Mouse (Mus musculus) kidney, adult 9 months (tissue): ENCODE results near the gene Zic4.

Experiments used
- DNase-seq: peaks from one replicate; pipeline ENCODE4 v3.0.0; 2022

Gene Zic4

GRCm38 (mm10) chr9:91364127-91364970, 2.1 kb downstream of the Zic4 start:
- no peak for DNase-seq

DNA sequence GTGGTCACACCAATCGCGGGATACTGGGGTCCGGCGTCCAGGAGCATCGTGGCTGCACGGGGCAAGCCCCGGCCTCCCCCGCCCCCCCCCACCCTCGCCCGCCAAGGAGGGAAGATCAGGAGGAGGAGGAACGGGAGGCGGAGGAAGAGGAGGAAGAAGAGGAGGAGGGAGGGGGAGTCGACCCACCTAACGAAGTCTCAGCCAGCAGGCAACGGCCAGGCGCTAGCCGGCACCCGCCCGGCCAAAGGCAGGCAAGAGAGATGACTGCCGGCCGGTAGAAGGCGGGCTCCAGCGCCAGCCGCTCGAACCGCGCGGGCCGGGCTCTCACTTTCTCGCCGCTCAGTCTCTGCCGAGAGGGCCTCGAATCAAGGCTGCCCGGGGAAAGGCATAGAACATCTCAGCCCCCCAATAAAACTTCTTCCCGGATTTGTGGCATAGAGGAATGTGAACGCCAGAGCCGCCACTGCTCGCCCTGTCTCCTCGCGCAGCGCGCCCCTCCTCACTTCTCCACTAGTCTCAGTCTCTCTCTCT, 2.8 kb downstream of the Zic4 start:
- DNase-seq, result no peak

- no peak for DNase-seq
Measured at GRCm38 (mm10) chr9:91365664-91366063, 3.5 kb downstream of the Zic4 start, which contains the start of gene Zic1. Gene Zic1 (minus strand): TSS chr9:91365810.

GRCm38 (mm10) chr9:91366226-91366998, 4.2 kb downstream of the Zic4 start:
- no peak for DNase-seq

- DNase-seq, result no peak
Measured at GRCm38 (mm10) chr9:91366999-91367811, 5.0 kb downstream of the Zic4 start.

GRCm38 (mm10) chr9:91368150-91368549, 5.9 kb downstream of the Zic4 start:
- no peak for DNase-seq

GRCm38 (mm10) chr9:91368946-91369292, 6.7 kb downstream of the Zic4 start:
- DNase-seq, result no peak

GRCm38 (mm10) chr9:91369293-91369991, 7.2 kb downstream of the Zic4 start:
- no peak for DNase-seq

DNA sequence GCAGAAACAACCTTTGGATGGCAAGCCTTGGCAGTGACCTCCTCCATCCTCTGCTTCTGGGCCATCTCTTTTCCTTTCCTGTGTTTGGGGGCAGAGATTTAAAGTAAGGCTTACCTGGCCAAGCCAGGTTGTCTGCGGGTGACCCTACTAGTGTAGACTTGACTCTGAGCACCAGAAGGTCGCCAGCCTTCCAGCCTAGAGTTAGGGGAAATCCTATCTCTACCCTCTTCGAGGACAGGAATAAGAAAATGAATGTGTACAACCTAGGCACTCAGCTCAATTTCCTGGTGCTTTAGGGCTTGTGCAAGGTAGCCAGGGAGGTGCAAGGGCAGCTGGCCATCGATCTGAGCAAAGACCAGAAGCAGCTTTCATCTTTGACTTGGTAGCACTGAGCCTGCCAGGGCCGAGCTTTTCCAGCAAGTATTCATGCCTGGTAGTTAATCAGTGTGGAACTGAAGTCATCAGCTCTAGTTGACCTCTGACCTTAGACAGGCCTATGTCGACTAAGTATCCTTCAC, 8.0 kb downstream of the Zic4 start:
- no peak for DNase-seq

GRCm38 (mm10) chr9:91371011-91371410, 8.8 kb downstream of the Zic4 start:
- no peak for DNase-seq

DNA sequence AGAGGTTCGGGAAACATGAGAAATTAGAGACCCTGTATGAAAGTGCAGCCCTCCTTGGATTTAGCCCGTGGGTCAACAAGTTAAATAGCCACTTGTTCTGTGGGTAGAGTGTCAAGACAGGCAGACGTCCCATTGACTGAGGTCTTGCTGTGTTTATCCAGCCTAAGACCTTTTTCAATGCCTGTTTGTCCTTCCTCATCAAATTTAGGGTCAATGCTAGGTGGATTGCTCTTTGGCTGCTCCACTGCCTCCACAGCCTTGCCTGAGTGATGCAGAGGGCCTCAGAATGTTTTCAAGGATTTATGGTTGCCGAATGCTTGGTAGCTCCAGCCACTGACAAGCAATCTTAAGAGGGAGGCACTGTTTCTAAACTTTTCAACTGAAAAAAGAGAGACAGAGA, 9.4 kb downstream of the Zic4 start:
- DNase-seq, result no peak

DNA sequence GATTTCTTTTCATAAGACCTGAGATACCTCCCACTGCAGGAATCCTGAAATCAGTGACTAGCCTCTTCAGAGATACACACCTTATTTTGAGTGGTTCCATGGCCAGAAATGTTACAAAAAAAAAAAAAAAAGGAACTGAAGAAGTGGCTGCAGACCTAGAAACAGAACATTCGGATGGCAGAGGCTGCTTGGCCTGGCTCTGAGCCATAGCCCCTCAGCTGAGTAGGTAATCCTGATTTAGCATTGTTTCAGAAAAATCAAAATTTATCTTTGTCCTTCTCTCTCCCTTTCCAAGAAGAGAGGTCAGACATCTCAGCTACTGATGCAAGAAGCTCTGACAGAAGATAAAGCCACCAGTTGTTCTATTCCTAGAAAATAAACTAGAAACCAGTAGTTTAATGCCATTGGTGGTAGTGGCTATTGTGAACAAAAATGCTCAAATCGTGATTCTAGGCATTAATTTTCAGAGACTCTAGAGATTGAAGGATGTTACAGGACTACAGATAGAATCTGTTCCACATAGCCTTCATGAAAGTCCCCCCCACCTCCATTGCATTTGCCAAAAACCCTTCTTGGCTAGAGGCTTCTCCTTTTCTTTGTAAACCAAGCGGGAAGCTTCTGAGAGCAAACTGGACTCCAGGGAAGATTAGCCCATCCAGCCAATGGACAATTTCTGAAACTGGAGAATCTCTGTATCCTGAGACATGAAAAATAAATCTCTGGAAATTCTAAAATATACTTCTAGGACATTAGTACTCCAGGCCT, 11.8 kb downstream of the Zic4 start:
- no peak for DNase-seq

- no peak for DNase-seq
Measured at GRCm38 (mm10) chr9:91374665-91375064, 12.5 kb downstream of the Zic4 start.

GRCm38 (mm10) chr9:91377036-91377872, 15.0 kb downstream of the Zic4 start:
- DNase-seq, result no peak

DNA sequence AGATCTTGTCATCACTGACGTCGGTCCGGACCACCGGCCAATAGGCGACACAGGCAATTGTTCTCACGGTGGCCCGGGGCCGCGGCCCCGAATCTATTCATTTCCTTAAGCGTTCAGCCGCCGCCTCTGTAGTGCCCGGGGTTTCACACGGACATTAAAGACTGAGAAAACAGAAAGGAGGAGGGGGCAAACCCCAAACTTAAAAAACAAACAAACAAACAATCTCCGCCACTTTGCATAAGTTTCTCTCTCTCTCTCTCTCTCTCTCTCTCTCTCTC, 15.6 kb downstream of the Zic4 start:
- DNase-seq, result no peak

DNA sequence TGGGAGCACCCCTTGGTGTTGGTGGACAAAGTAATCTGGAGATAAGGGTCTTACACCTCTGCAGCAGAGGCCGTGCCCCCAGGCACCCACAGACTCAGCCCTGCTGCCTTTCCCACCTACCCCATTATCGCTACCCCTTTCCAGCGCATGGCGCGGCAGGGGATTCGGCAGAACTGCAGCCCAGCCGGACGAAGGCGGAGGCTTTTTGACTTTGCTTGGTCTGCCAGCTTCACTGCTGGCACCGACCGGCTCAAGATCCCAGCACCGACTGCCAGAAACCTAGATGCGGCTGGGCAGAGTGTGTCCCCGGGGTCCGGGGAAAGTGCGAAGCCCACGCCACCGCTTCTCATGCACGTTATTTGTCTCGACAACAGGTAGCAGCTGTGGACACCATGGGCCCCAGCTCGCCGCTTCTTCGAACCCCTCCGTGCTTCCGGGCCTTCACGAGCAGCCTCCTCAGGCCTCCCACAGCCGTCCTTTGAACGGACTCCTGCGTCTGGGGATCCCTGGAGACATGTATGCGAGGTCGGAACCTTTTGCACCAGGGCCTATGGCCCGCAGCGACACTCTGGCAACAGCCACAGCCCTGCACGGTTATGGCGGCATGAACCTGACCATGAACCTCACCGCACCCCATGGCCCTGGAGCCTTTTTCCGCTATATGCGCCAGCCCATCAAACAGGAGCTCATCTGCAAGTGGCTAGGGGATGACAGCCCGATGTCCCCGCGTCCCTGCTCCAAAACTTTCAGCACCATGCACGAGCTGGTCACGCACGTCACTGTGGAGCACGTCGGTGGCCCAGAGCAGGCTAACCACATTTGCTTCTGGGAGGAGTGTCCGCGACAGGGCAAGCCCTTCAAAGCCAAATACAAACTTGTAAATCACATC, 16.4 kb downstream of the Zic4 start:
- DNase-seq, result no peak

DNA sequence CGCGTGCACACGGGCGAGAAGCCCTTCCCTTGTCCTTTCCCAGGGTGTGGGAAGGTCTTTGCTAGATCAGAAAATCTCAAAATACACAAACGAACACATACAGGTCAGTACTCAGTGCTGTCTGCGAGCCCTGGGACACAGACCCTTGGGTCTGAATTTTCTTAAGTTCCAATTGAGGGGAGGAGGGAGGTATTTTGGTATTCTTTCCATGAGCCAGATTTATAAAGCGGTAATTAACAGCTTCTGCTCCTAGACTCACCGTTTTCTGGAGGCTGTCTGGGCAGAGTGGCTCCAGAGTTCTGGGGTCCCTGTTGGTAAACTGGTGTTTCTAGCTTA, 17.1 kb downstream of the Zic4 start:
- no peak for DNase-seq

GRCm38 (mm10) chr9:91379781-91380457, 17.7 kb downstream of the Zic4 start:
- no peak for DNase-seq

DNA sequence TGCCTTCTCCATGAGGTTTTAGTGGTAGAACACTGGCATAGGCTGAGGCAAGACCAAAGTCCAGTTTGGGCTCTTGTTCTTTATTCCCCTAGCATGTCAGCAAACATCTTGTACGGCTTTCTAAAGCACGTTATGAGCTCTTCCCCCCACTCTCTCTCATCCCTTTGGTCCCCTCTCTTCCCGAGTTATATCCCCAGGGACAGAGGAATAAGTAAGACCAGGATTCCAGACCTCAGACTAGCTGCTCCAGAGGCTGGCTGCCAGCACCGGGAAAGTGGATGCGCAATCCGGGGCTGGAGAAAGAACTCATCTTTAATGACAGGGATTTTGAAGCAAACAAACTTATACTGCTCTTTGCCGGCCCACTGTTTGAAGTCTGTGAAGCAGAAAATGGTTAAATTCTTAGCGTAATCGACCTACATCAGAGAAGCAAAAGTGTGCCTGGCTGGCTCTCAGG, 18.3 kb downstream of the Zic4 start:
- DNase-seq, result no peak
